Mouse (Mus musculus): ENCODE results near the gene Esd. TPM values are rescaled to one million over a fixed set of nuclear protein-coding genes. Genes with fewer than 3 reads are reported as not detected.

The Esd gene
- polyA plus RNA-seq, 1 experiment: 11.5 TPM

DNA sequence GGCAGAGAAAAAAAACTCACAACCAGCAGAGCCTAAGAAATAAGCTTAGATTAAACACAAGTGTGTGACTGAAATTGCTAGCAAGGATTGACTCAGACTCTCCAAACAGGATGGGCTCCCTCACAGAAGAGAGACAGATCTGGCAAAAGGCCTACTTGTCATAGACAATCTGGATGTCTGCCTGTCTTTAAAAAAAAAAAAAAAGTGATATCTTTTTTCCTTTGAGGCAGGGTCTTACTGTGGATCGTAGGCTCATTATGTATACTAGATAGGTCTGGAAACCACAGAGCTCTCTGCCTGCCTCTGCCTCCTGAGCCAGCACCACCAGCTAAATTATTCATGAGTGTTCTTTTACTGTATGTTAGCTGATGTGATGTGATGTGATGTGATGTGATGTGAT lies 35.8 kb downstream of the Esd start:
- Histone ChIP-seq H3K27ac (ENCODE audit: control insufficient read depth, insufficient read depth, low read depth, low read length) (no peak overlapping the region), H3K4me1 (ENCODE audit: control insufficient read depth, insufficient read depth, low read length) (no peaks in the 10 kb centered on the region), H3K4me3 (ENCODE audit: control insufficient read depth, low read depth, low read length) (no peak overlapping the region), H3K36me3 (ENCODE audit: control insufficient read depth, insufficient read depth, low read length) (no peaks in the 10 kb centered on the region), H3K27me3 (ENCODE audit: control insufficient read depth, insufficient read depth, low read length) (no peaks in the 10 kb centered on the region)
- TF ChIP-seq CTCF (IDR thresholded peaks at IDR 0.05; ENCODE audit: control insufficient read depth, insufficient read depth, insufficient replicate concordance, low read depth, low read length) (no peak), POLR2A (IDR thresholded peaks at IDR 0.05; ENCODE audit: control insufficient read depth, low read depth, low read length) (no peak)

DNA sequence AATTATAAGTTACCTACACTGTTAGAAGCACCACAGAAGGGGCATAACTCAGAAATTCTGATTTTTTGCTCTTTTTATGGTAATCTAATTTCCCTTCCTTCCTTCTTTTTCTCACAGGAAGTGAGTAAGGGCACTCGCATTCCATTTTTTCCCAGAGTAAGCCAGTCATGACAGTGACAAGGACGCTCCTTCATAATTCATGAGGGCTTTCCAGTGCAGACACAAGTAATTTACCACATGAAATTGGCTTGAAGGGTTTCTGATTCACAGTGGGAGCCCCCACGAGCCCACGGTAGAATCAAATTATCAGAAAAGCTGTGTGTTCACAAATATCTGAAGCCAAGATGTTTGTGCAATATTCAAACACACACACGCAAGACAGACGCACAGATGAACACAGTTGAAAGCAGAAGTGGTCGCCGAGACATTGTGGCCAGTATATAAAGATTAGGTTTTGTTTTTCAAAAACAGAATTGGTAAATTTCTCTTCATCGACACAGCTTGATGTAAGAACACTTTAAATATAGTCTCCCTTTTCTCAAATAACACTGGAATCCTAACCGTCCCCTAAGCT lies 42.0 kb downstream of the Esd start:
- Histone ChIP-seq H3K4me3 (ENCODE audit: control insufficient read depth, low read depth, low read length) (no peak overlapping the region), H3K27me3 (ENCODE audit: control insufficient read depth, insufficient read depth, low read length) (no peaks in the 10 kb centered on the region), H3K27ac (ENCODE audit: control insufficient read depth, insufficient read depth, low read depth, low read length) (no peak overlapping the region), H3K36me3 (ENCODE audit: control insufficient read depth, insufficient read depth, low read length) (no peaks in the 10 kb centered on the region), H3K4me1 (ENCODE audit: control insufficient read depth, insufficient read depth, low read length) (no peaks in the 10 kb centered on the region)
- TF ChIP-seq CTCF (IDR thresholded peaks at IDR 0.05; ENCODE audit: control insufficient read depth, insufficient read depth, insufficient replicate concordance, low read depth, low read length): no peak
- TF ChIP-seq POLR2A (IDR thresholded peaks at IDR 0.05; ENCODE audit: control insufficient read depth, low read depth, low read length): no peak

- H3K4me1 ChIP-seq (ENCODE audit: control insufficient read depth, insufficient read depth, low read length): no peaks in the 10 kb centered on the region
- no peak overlapping the region for H3K4me3 ChIP-seq (ENCODE audit: control insufficient read depth, low read depth, low read length)
- TF ChIP-seq CTCF (IDR thresholded peaks at IDR 0.05; ENCODE audit: control insufficient read depth, insufficient read depth, insufficient replicate concordance, low read depth, low read length) (no peak), POLR2A (IDR thresholded peaks at IDR 0.05; ENCODE audit: control insufficient read depth, low read depth, low read length) (no peak)
- H3K27me3 ChIP-seq (ENCODE audit: control insufficient read depth, insufficient read depth, low read length): no peaks in the 10 kb centered on the region
- no peaks in the 10 kb centered on the region for H3K36me3 ChIP-seq (ENCODE audit: control insufficient read depth, insufficient read depth, low read length)
- H3K27ac ChIP-seq (ENCODE audit: control insufficient read depth, insufficient read depth, low read depth, low read length): no peak overlapping the region
Measured at GRCm38 (mm10) chr14:74784243-74784934, 52.3 kb downstream of the Esd start.

DNA sequence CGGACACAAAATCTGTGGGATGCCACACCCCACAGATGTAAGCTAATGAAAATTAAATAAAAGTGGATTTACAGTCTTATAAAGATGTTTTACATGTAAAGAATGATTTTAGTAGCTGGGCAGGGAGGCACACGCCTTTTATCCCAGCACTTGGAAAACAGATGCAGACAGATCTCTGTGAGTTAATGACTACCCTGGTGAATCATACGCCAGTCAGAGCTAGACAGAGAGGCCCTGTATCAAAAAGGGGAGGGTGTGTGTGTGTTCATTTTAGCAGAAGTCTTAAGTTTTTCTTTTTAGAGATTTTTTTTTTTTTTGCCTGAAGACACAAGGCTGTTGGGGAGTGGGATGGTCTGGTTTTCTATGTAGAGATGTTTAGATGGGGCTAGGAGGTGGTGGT lies 55.6 kb downstream of the Esd start:
- Histone ChIP-seq H3K36me3 (ENCODE audit: control insufficient read depth, insufficient read depth, low read length) (no peaks in the 10 kb centered on the region), H3K4me3 (ENCODE audit: control insufficient read depth, low read depth, low read length) (no peak overlapping the region), H3K4me1 (ENCODE audit: control insufficient read depth, insufficient read depth, low read length) (no peaks in the 10 kb centered on the region), H3K27ac (ENCODE audit: control insufficient read depth, insufficient read depth, low read depth, low read length) (no peak overlapping the region), H3K27me3 (ENCODE audit: control insufficient read depth, insufficient read depth, low read length) (no peaks in the 10 kb centered on the region)
- TF ChIP-seq CTCF (IDR thresholded peaks at IDR 0.05; ENCODE audit: control insufficient read depth, insufficient read depth, insufficient replicate concordance, low read depth, low read length) (no peak), POLR2A (IDR thresholded peaks at IDR 0.05; ENCODE audit: control insufficient read depth, low read depth, low read length) (no peak)

DNA sequence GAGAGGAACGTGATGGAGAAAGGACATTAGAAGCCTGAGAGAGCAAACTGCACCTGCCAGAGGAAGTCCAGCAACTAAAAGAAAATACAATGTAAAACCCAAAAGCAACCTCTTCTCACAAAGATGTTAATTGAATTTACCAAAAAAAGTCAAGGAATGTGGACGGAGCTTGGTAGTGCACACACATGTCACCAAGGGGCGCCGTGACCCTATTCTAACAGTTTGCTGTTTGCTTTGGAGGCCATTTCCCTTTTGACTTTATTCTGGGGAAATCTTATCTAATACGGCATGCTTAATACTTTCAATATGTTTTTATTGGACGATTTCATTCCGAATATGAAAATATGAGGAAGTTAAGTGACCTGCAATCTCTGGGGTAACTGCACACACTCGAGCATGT lies 56.7 kb downstream of the Esd start:
- no peaks in the 10 kb centered on the region for H3K4me1 ChIP-seq (ENCODE audit: control insufficient read depth, insufficient read depth, low read length)
- H3K27me3 ChIP-seq (ENCODE audit: control insufficient read depth, insufficient read depth, low read length): no peaks in the 10 kb centered on the region
- no peak overlapping the region for H3K4me3 ChIP-seq (ENCODE audit: control insufficient read depth, low read depth, low read length)
- no peaks in the 10 kb centered on the region for H3K36me3 ChIP-seq (ENCODE audit: control insufficient read depth, insufficient read depth, low read length)
- TF ChIP-seq CTCF (IDR thresholded peaks at IDR 0.05; ENCODE audit: control insufficient read depth, insufficient read depth, insufficient replicate concordance, low read depth, low read length) (peak; percentile 20; the same call in 1 of the 2 replicates), POLR2A (IDR thresholded peaks at IDR 0.05; ENCODE audit: control insufficient read depth, low read depth, low read length) (no peak)
- H3K27ac ChIP-seq (ENCODE audit: control insufficient read depth, insufficient read depth, low read depth, low read length): no peak overlapping the region

- no peak overlapping the region for H3K4me3 ChIP-seq (ENCODE audit: control insufficient read depth, low read depth, low read length)
- no peaks in the 10 kb centered on the region for H3K4me1 ChIP-seq (ENCODE audit: control insufficient read depth, insufficient read depth, low read length)
- H3K27ac ChIP-seq (ENCODE audit: control insufficient read depth, insufficient read depth, low read depth, low read length): no peak overlapping the region
- H3K36me3 ChIP-seq (ENCODE audit: control insufficient read depth, insufficient read depth, low read length): no peaks in the 10 kb centered on the region
- H3K27me3 ChIP-seq (ENCODE audit: control insufficient read depth, insufficient read depth, low read length): no peaks in the 10 kb centered on the region
- TF ChIP-seq CTCF (IDR thresholded peaks at IDR 0.05; ENCODE audit: control insufficient read depth, insufficient read depth, insufficient replicate concordance, low read depth, low read length): no peak
- no peak for TF ChIP-seq POLR2A (IDR thresholded peaks at IDR 0.05; ENCODE audit: control insufficient read depth, low read depth, low read length)
Measured at GRCm38 (mm10) chr14:74790535-74790934, 58.4 kb downstream of the Esd start.

DNA sequence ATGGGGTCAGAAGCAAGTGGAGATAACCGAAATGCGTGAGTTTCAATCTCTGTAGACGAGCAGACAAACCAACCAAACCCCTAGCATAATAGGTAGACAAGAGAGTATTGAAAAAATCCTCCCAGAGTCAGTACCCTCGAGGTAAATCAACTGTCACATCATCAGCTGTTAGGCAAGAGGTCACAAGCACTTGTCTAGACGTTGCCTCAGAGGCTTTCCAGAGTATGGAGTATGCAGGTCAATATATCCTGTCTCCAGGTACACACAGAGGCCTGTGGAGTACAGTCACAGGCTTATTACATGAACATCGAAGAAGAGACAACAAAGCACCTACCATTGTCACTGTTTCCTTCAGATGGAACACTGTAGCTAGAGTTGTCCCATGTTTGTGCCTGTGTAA lies 60.7 kb downstream of the Esd start:
- no peak overlapping the region for H3K4me3 ChIP-seq (ENCODE audit: control insufficient read depth, low read depth, low read length)
- no peaks in the 10 kb centered on the region for H3K27me3 ChIP-seq (ENCODE audit: control insufficient read depth, insufficient read depth, low read length)
- H3K4me1 ChIP-seq (ENCODE audit: control insufficient read depth, insufficient read depth, low read length): no peaks in the 10 kb centered on the region
- H3K27ac ChIP-seq (ENCODE audit: control insufficient read depth, insufficient read depth, low read depth, low read length): no peak overlapping the region
- no peaks in the 10 kb centered on the region for H3K36me3 ChIP-seq (ENCODE audit: control insufficient read depth, insufficient read depth, low read length)
- no peak for TF ChIP-seq CTCF (IDR thresholded peaks at IDR 0.05; ENCODE audit: control insufficient read depth, insufficient read depth, insufficient replicate concordance, low read depth, low read length)
- TF ChIP-seq POLR2A (IDR thresholded peaks at IDR 0.05; ENCODE audit: control insufficient read depth, low read depth, low read length): no peak

Data from testis, adult 2 months (tissue).